Mouse (Mus musculus): ENCODE measurements around the gene Otop3. TPM values are rescaled to one million over a fixed set of nuclear protein-coding genes. Genes with fewer than 3 reads are reported as not detected.

The Otop3 gene
- total RNA-seq, 2 experiments from 2014 or later: not detected

DNA sequence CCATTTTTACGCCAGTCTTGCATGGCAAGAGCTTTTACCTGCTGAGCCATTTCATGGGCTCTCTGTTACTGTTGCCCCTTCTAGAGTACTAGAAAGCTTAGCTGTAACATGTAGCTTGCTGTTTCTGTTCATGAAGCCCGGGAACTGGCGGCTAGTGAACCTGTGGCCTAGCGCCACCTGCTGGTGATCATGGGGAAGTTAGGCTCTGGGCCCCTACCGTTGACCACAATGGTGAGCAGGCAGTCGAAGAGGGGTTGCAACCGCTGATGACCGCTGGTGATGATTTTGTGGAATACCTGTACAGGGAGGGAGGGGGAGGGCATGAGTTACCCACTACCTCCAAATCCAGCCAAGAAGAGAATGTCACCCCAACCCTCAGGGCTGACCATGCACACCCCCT, 19.7 kb downstream of the Otop3 start:
- intact Hi-C loops (cut with DNase I; ENCODE audit: low total_unique reads): loop anchor here (2.0 kb wide), 1 partner anchor 31 kb away; the partner anchor contains the start of gene Ush1g
- peak; percentile 71 for DNase-seq

GRCm38 (mm10) chr11:115358468-115358867, 23.9 kb downstream of the Otop3 start:
- peak; percentile 66 for DNase-seq
- intact Hi-C loops (cut with DNase I; ENCODE audit: low total_unique reads): loop anchor here (2.0 to 5.0 kb wide), 2 partner anchors 69 to 114 kb away; no protein-coding TSS in a partner anchor

DNA sequence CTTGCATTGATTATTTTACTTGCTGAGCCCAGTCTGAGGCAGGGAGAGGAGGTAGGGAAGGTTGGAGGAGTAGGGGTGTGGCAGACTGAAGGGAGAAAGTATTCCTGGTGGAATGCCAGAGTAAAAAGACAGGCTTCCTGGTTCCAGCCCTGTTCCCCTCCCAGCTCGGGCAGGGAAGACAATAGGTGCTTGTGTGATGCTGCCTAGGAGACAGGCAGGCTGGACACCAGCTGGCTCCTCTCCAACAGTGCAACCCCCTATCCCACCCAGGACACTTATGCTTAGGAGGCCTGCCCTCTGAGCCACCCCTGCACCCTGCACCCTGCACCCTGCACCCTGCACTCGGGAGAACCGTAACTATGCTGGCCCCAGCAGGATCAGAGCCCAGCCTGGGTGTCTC, 24.8 kb downstream of the Otop3 start:
- no peak for DNase-seq
- intact Hi-C loops (cut with DNase I; ENCODE audit: low total_unique reads): loop anchor here (2.0 to 5.0 kb wide), 2 partner anchors 68 to 114 kb away; no protein-coding TSS in a partner anchor

DNA sequence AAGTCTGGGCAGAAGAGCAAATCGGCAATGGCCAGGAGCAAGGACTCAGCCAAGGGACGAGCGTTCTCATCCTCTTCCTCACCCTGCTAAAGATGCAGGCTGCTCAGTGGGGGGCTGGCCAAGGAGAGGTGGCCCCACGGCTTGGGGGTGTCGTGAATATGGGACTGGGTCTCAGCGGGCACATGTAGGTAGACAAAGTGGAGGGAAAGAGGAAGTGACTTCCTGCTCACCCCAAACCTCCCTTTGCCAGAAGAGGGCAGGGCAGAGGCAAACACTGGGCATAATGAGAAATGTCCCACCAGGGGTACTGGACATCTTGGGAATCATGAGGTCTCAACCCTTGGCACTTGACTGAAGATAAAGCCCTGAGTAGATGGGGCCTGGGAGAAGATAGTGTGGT, 25.2 kb downstream of the Otop3 start:
- no peak for DNase-seq
- intact Hi-C loops (cut with DNase I; ENCODE audit: low total_unique reads): loop anchor here (2.0 to 5.0 kb wide), 2 partner anchors 68 to 113 kb away; no protein-coding TSS in a partner anchor

DNA sequence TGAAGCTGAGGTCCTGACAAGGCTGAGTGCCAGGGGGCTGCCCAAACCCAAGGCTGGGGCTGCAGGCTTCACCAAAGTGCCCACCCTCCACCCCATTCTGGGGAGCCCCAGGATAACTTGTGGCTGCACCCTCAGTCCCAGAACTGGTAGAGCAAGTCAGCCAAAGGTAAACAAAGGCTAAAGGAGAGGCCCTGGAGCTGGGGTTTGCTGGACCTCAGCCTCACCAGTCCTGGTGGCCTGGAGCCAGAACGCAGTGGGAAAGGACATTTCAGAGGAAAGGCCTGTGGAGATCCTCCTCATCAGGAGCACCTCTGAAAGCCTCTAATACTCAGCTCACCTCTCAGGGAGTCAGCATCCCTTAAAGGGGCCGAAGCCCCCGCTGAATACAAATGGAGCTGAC, 29.6 kb downstream of the Otop3 start:
- no peak for DNase-seq
- intact Hi-C loops (cut with DNase I; ENCODE audit: low total_unique reads): no loop called here

DNA sequence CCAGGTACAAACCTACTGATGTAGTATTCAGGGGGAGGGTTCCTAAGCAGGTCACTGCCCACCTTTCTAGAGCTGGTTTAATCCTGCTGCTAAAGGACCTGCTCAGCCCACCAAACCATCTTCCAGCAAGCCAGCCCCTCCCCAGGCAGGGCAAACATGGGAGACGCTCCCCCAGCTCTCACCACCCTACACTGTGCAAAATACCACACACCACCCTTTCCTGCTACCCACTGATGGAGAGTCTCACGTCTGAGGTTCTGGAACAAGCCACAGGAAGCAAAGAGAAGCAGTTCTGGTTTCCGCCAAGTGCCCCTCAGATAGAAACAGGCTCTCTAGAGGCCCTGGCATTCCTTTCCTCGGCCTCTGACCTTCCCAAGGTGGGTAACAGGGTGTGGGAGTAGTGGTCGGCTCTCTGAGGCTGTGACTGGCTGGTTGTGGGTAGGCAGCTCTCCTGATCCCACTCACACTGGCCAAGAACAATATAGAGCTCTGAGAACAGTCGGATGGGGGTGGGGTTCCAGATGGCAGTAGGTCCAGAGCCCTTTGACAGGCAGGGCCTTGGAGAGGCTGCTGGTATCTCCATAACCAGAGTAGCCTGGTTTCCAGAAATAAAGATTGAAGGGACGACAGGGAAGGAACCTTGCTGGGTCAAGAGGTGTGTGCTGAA, 31.6 kb downstream of the Otop3 start:
- no peak for DNase-seq
- intact Hi-C loops (cut with DNase I; ENCODE audit: low total_unique reads): no loop called here

- intact Hi-C loops (cut with DNase I; ENCODE audit: low total_unique reads): no loop called here
- DNase-seq: no peak
Observed at GRCm38 (mm10) chr11:115366706-115367394, 32.3 kb downstream of the Otop3 start.

GRCm38 (mm10) chr11:115367395-115367944, 32.9 kb downstream of the Otop3 start, which contains the start of gene Hid1:
Gene Hid1 (minus strand): TSS chr11:115367756.
- peak; percentile 77 for DNase-seq
- intact Hi-C loops (cut with DNase I; ENCODE audit: low total_unique reads): no loop called here

DNA sequence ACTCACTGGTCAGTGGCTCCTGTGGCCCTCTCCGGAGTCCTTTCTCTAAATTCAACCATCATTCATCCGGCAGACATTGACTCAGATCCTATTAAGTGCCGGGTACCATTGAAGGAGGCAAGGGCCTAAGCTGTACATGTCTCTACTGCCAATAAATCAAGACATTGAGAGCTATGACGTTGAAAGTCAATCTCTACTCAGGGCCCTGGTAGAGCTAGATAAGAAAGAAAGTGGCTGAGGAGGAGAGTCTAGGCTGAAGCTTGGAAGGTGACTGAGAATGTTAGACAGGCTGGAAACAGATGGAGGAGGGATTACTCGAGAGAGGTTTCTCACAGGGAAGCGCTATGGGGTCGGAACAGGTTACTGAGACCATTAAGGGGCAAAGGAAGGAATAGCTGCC, 35.8 kb downstream of the Otop3 start:
- intact Hi-C loops (cut with DNase I; ENCODE audit: low total_unique reads): no loop called here
- no peak for DNase-seq

DNA sequence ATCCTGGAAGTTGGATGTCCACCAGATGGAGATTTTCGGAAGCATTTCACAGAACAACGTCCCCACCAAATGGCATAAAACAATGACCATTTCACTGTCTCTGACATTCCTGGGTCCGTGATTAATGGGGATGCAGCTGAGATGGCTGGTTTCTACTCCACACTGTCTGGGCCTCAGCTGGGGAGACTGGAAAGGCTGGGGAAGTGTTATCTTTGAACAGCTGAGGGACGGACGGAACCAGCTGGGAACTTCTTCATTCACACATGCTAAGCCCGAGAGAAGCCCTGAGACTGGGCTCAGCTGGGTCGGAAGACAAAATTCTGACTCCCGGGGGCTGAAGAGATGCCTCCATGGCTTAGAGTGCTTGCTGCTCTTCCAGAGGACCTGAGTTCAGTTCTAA, 36.8 kb downstream of the Otop3 start:
- no peak for DNase-seq
- intact Hi-C loops (cut with DNase I; ENCODE audit: low total_unique reads): no loop called here

DNA sequence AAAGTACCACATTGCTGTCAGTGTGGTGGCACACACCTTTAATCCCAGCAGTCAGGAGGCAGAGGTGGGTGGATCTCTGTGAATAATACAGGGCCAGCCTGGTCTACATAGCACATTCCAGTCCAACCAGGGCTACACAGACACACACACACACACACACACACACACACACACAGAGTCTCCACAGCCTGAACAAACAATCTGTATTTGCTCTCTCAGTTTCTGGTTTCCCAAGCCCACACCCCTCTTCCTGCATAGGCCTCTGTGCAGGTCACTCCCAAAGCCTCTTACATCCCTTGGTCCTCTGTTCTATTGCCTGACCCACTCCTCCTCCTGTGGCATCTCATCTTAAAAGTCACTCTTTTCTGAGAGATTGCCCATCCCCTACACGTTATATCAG, 37.5 kb downstream of the Otop3 start:
- no peak for DNase-seq

GRCm38 (mm10) chr11:115372737-115373136, 38.2 kb downstream of the Otop3 start:
- intact Hi-C loops (cut with DNase I; ENCODE audit: low total_unique reads): no loop called here
- DNase-seq: no peak

More for the DNA sequence above, 37.5 kb downstream of the Otop3 start:
- intact Hi-C loops (cut with DNase I; ENCODE audit: low total_unique reads): no loop called here

GRCm38 (mm10) chr11:115373805-115374694, 39.5 kb downstream of the Otop3 start:
- peak; percentile 84 for DNase-seq
- intact Hi-C loops (cut with DNase I; ENCODE audit: low total_unique reads): no loop called here

DNA sequence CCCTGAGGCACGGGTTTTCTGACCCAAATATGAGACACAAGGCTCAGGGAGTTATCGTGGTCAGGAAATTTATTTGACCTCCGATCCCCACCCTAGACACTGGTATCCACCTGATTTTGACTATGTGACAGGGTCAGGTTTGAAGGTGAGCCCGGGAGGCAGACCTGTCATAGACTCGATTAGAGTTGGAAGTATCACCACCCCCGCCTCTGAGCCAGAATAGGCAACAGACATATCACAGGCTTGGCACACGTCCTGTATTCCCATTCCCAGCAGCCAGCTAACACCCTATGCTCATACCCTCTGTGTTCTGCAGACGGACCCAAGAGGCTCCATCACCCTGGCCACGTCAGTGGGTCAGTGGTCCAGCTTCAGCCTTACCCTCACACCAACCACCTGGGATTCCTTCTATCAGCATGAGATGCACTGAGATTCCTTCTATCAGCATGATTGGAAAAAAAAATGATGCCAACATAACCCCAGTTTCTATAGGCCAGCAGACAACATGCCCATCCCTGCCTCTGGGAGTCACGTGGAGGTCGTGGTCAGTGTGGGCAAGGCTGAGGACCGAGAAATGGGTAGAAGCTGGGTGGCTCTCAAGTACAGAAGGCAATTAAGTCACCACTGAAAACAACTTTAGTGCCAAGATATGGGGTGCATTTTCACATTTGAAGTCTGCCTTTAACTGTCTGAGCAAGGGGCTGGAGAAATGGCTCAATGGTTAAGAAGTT, 40.3 kb downstream of the Otop3 start:
- intact Hi-C loops (cut with DNase I; ENCODE audit: low total_unique reads): no loop called here

DNA sequence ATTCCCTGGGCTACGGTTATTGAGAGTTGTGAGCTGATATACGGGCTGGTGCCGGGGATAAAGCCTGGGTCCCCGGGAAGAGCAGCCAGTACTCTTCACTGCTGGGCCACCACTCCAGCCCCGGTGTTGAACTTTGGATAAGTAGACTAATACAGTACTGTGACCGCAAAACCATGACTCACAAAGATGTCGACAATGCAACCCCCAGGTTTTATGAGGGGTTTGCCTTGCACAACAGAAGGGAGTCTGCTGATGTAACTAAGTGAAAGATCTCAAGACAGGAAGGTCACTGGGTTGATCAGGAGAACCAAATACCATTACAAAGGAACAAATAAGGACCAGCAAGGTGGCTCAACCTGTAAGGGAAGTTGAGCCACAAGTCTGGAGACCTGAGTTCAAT, 42.2 kb downstream of the Otop3 start:
- intact Hi-C loops (cut with DNase I; ENCODE audit: low total_unique reads): no loop called here

More for the DNA sequence above, 40.3 kb downstream of the Otop3 start:
- DNase-seq: no peak

DNA sequence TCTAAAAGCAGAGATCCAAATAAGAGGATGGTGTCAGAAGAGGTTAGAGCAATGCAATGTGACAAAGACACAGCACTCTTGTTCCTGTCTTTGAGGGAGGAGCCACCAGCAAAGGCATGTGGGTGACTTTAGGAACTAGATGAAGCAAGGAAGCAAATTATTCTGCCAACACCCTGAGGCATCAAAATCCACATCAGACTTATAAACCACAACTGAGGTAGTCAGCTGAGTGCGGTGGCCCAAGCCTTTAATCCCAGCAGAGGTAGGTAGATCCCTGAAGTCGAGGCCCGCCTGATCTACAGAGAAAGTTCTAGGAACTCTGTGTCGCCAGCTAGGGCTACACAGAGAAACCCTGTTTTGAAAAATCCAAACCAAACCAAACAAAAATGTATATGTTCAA, 42.7 kb downstream of the Otop3 start:
- intact Hi-C loops (cut with DNase I; ENCODE audit: low total_unique reads): no loop called here
- no peak for DNase-seq

More for the DNA sequence above, 42.2 kb downstream of the Otop3 start:
- DNase-seq: no peak

DNA sequence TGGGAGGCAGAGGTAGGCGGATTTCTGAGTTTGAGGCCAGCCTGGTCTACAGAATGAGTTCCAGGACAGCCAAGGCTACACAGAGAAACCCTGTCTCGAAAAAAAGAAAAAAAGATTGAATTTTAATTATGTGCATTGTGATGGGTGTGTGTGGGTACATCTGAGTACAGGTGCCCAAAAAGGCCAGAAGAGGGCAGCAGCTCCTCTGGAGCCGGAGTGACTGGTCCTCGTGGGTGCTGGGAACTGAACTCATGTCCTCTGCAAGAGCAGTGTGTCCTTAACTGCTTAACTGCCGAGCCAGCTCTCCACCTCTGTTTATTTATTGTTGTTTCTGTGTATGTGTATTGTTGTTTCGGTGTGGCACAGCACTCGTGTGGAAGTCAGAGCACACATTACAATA, 43.3 kb downstream of the Otop3 start:
- DNase-seq: no peak
- intact Hi-C loops (cut with DNase I; ENCODE audit: low total_unique reads): no loop called here

DNA sequence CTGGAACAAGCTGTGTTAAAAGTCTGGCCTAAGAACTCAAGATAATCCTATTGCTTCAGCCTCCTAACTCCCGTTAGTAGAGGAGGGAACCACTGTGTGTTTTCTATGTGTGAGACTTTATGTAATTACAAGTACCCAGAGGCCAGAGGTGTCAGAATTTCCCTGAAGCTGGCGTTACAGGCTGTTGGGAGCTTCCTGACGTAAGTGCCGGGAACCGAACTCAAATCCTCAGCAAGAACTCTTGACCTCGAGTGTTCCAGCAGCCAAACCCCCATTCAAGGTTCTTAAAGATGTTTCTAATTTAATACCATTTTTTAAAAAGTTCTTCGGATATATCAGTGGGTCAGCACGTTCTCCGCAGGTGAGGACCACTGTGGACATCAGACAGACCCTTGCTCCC, 46.7 kb downstream of the Otop3 start:
- DNase-seq: no peak
- intact Hi-C loops (cut with DNase I; ENCODE audit: low total_unique reads): no loop called here

Data from gastrocnemius, postnatal 14 days (tissue).